ENCODE assay signal across 8 mouse cellular contexts in the genomic region with DNA sequence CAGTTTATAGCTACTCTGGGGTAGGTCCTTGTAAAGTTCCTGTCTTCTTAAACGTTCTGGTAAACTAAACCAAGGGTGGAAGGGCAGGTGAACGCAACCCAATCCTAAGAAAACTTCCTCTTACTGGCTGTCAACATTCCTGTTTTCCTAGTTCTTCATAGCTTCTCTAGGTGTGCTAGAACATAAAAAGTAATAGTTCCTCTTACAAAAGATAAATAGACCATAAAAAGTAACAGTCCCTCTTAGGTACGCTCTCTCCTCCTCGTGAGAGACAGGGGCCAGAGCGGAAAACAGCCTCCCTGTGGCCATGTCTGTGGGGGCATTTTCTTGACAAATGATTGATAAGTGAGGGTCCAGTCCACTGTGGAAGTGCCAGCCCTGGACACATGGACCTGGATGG. TPM values are rescaled to one million over a fixed set of nuclear protein-coding genes. Genes with fewer than 3 reads are reported as not detected.
DNase-seq lines count a peak whose midpoint lies in the region; ATAC-seq lines count a peak whose summit lies in the region.

No protein-coding gene starts in this region.

- WGBS in heart, embryonic 14.5 days: 74% methylated on average over 5 of the region's 5 CpGs
- 75% methylated on average over 5 of the region's 5 CpGs for WGBS in embryonic facial prominence, embryonic 10.5 days
- 78% methylated on average over 5 of the region's 5 CpGs for WGBS in hindbrain, embryonic 12.5 days
- 78% methylated on average over 5 of the region's 5 CpGs for WGBS in midbrain, embryonic 10.5 days

- peak overlapping the region; percentile 79 for H3K9ac ChIP-seq in heart, embryonic 14.5 days (ENCODE audit: low read length)
- H3K9ac ChIP-seq in hindbrain, embryonic 12.5 days: peak overlapping the region; percentile 80

- H3K9me3 ChIP-seq in heart, embryonic 14.5 days (ENCODE audit: control insufficient read depth, low read length): no peaks in the 10 kb centered on the region
- H3K9me3 ChIP-seq in embryonic facial prominence, embryonic 10.5 days: no peaks in the 10 kb centered on the region
- H3K9me3 ChIP-seq in hindbrain, embryonic 12.5 days (replicated peaks): no peaks in the 10 kb centered on the region
- no peaks in the 10 kb centered on the region for H3K9me3 ChIP-seq in midbrain, embryonic 10.5 days (replicated peaks)

- H3K27me3 ChIP-seq in heart, embryonic 14.5 days (ENCODE audit: control insufficient read depth, insufficient read depth, low read length): no peaks in the 10 kb centered on the region
- H3K27me3 ChIP-seq in embryonic facial prominence, embryonic 10.5 days (replicated peaks; ENCODE audit: low read depth, poor library complexity, severe bottlenecking): no peaks in the 10 kb centered on the region
- no peaks in the 10 kb centered on the region for H3K27me3 ChIP-seq in hindbrain, embryonic 12.5 days
- H3K27me3 ChIP-seq in midbrain, embryonic 10.5 days (ENCODE audit: low read depth, poor library complexity, severe bottlenecking): no peaks in the 10 kb centered on the region

- H3K36me3 ChIP-seq in heart, embryonic 14.5 days (ENCODE audit: control insufficient read depth, insufficient read depth, low read length): 0 out of 2 replicates have a peak, but pooled peaks cover 6% of the 10 kb centered on the region
- H3K36me3 ChIP-seq in embryonic facial prominence, embryonic 10.5 days (replicated peaks): peaks cover 21% of the 10 kb centered on the region
- H3K36me3 ChIP-seq in hindbrain, embryonic 12.5 days: peaks cover 7% of the 10 kb centered on the region; the same call in 1 of the 2 replicates
- peaks cover 17% of the 10 kb centered on the region for H3K36me3 ChIP-seq in midbrain, embryonic 10.5 days

- peaks cover 4 to 11% of the 10 kb centered on the region in 2 experiments for H3K4me1 ChIP-seq in heart, embryonic 14.5 days (ENCODE audit: control insufficient read depth in 2 of 2, insufficient read depth in 2 of 2, low read length in 2 of 2)
- H3K4me1 ChIP-seq in embryonic facial prominence, embryonic 10.5 days: peaks cover 13% of the 10 kb centered on the region
- H3K4me1 ChIP-seq in hindbrain, embryonic 12.5 days: peaks cover 6% of the 10 kb centered on the region
- H3K4me1 ChIP-seq in midbrain, embryonic 10.5 days: peaks cover 14% of the 10 kb centered on the region

- DNase-seq in heart, postnatal 14 days: no peak
- DNase-seq in embryonic facial prominence, embryonic 10.5 days (ENCODE audit: low spot score): no peak
- DNase-seq in midbrain, embryonic 10.5 days (ENCODE audit: low spot score): no peak
- DNase-seq in urinary bladder, postnatal 14 days (ENCODE audit: low spot score): no peak
- DNase-seq in layer of hippocampus, adult 9-10 months (ENCODE audit: low spot score): no peak
- no peak for DNase-seq in left cerebral cortex, postnatal 4 days

- H3K4me3 ChIP-seq in heart, embryonic 14.5 days (ENCODE audit: control insufficient read depth in 1 of 2, insufficient read depth in 1 of 2, low read depth in 1 of 2, low read length in 2 of 2): peak overlapping the region; percentile 49 to 55; a peak in 3 of 4 replicates
- H3K4me3 ChIP-seq in embryonic facial prominence, embryonic 10.5 days: peak overlapping the region; percentile 70
- peak overlapping the region; percentile 49 for H3K4me3 ChIP-seq in hindbrain, embryonic 12.5 days
- H3K4me3 ChIP-seq in midbrain, embryonic 10.5 days: peak overlapping the region; percentile 68

- intact Hi-C loops in heart, postnatal 14 days (cut with DNase I): no loop called here
- intact Hi-C loops in left cerebral cortex, postnatal 4 days (cut with DNase I): no loop called here

- H3K27ac ChIP-seq in heart, embryonic 14.5 days (replicated peaks in 1 of 2; ENCODE audit: control insufficient read depth in 1 of 2, insufficient read depth in 1 of 2, low read depth in 2 of 2, low read length in 2 of 2): peak overlapping the region; percentile 18 to 68; a peak in 2 of 4 replicates
- H3K27ac ChIP-seq in embryonic facial prominence, embryonic 10.5 days (replicated peaks): peak overlapping the region; percentile 82
- H3K27ac ChIP-seq in hindbrain, embryonic 12.5 days: no peak overlapping the region
- H3K27ac ChIP-seq in midbrain, embryonic 10.5 days (replicated peaks): peak overlapping the region; percentile 86

- peak overlapping the region; percentile 79 for H3K4me2 ChIP-seq in heart, embryonic 14.5 days (ENCODE audit: low read length)
- H3K4me2 ChIP-seq in hindbrain, embryonic 12.5 days (replicated peaks): peak overlapping the region; percentile 82

- ATAC-seq in heart, embryonic 14.5 days (ENCODE audit: insufficient number of reproducible peaks, insufficient read depth, low FRiP score, low read depth): no peak
- 0 out of 2 replicates have a peak, but pooled peaks have one; percentile 17 for ATAC-seq in hindbrain, embryonic 12.5 days (ENCODE audit: low FRiP score)

RNA-seq across cellular contexts. Expression of gene Tbccd1, which starts 12.6 kb away (rescaled TPM):
- 19.3 TPM in 2 replicates for polyA plus RNA-seq in heart, embryonic 14.5 days (2014; fragmentation: Nextera tagmentation; extraction: Ambion mirVana)
- total RNA-seq in heart, postnatal 14 days (2021): 1 to 10 TPM; 9.1 to 9.9 TPM
- 38.6 and 39.1 TPM in 2 replicates for polyA plus RNA-seq in embryonic facial prominence, embryonic 10.5 days (2016; fragmentation: Nextera tagmentation; extraction: Ambion mirVana)
- polyA plus RNA-seq in hindbrain, embryonic 12.5 days (2016; fragmentation: Nextera tagmentation; extraction: Ambion mirVana): 30.1 and 32.5 TPM in 2 replicates
- 34.8 and 39.1 TPM in 2 replicates for polyA plus RNA-seq in midbrain, embryonic 10.5 days (2016; fragmentation: Nextera tagmentation; extraction: Ambion mirVana)
- 10 to 100 TPM; 10.9 to 11.8 TPM for total RNA-seq in left cerebral cortex, postnatal 4 days (2021)

RNA-seq across cellular contexts. Expression of gene Dnajb11, which starts 12.8 kb away (rescaled TPM):
- 86.4 and 97.4 TPM in 2 replicates for polyA plus RNA-seq in heart, embryonic 14.5 days (2014; fragmentation: Nextera tagmentation; extraction: Ambion mirVana)
- total RNA-seq in heart, postnatal 14 days (2021): 10 to 100 TPM; 47.6 to 54.3 TPM
- polyA plus RNA-seq in embryonic facial prominence, embryonic 10.5 days (2016; fragmentation: Nextera tagmentation; extraction: Ambion mirVana): 88.4 and 90.8 TPM in 2 replicates
- polyA plus RNA-seq in hindbrain, embryonic 12.5 days (2016; fragmentation: Nextera tagmentation; extraction: Ambion mirVana): 104 and 112 TPM in 2 replicates
- polyA plus RNA-seq in midbrain, embryonic 10.5 days (2016; fragmentation: Nextera tagmentation; extraction: Ambion mirVana): 86.7 and 100 TPM in 2 replicates
- 10 to 100 TPM; 59.3 to 61.4 TPM for total RNA-seq in left cerebral cortex, postnatal 4 days (2021)

RNA-seq across cellular contexts. Expression of gene Crygs, which starts 33.5 kb away (rescaled TPM):
- not detected in 2 replicates for polyA plus RNA-seq in heart, embryonic 14.5 days (2014; fragmentation: Nextera tagmentation; extraction: Ambion mirVana)
- total RNA-seq in heart, postnatal 14 days (2021): not detected
- polyA plus RNA-seq in embryonic facial prominence, embryonic 10.5 days (2016; fragmentation: Nextera tagmentation; extraction: Ambion mirVana): 0.17 TPM in 1 of 2 replicates, not detected in the other
- polyA plus RNA-seq in hindbrain, embryonic 12.5 days (2016; fragmentation: Nextera tagmentation; extraction: Ambion mirVana): not detected in 2 replicates
- polyA plus RNA-seq in midbrain, embryonic 10.5 days (2016; fragmentation: Nextera tagmentation; extraction: Ambion mirVana): 0.16 and 0.22 TPM in 2 replicates
- total RNA-seq in left cerebral cortex, postnatal 4 days (2021): not detected

RNA-seq across cellular contexts. Expression of gene Ahsg, which starts 46.2 kb away (rescaled TPM):
- 2.0 and 4.6 TPM in 2 replicates for polyA plus RNA-seq in heart, embryonic 14.5 days (2014; fragmentation: Nextera tagmentation; extraction: Ambion mirVana)
- total RNA-seq in heart, postnatal 14 days (2021): 10 to 100 TPM in 1 of 2 experiments, 1 to 10 TPM in 1; 8.8 to 16.6 TPM
- not detected in 2 replicates for polyA plus RNA-seq in embryonic facial prominence, embryonic 10.5 days (2016; fragmentation: Nextera tagmentation; extraction: Ambion mirVana)
- polyA plus RNA-seq in hindbrain, embryonic 12.5 days (2016; fragmentation: Nextera tagmentation; extraction: Ambion mirVana): not detected in 2 replicates
- polyA plus RNA-seq in midbrain, embryonic 10.5 days (2016; fragmentation: Nextera tagmentation; extraction: Ambion mirVana): not detected in 2 replicates
- total RNA-seq in left cerebral cortex, postnatal 4 days (2021): not detected
